Mouse (Mus musculus) myocyte (in vitro differentiated cells): ENCODE measurements at regions not wholly inside any gene's neighbourhood (a gene's known extent, or its start where the extent isn't known, plus 50 kb on each side); places are given as distances from the start of the nearest gene placed in this dataset.
"Not testable (repeated sequence)": the region's sequence is repeated elsewhere in the genome, so short reads cannot be mapped to it uniquely, and the experiment has no call there.

ENCODE experiments used
- CEBPB ChIP-seq: IDR thresholded peaks from 2 replicates; pipeline ENCODE4 v1.6.1; 2011; ENCODE audit warnings: mild to moderate bottlenecking, moderate library complexity; ENCODE audit not compliant: poor library complexity, insufficient read depth, severe bottlenecking
- MAX ChIP-seq: IDR thresholded peaks from one replicate; pipeline ENCODE4 v1.6.1; 2011; ENCODE audit warnings: low read depth, mild to moderate bottlenecking, control low read depth
- POLR2A ChIP-seq: IDR thresholded peaks from one replicate; pipeline ENCODE4 v1.6.1; 2011; ENCODE audit warnings: low read depth, mild to moderate bottlenecking, control low read depth, moderate library complexity; ENCODE audit not compliant: insufficient read length
- POLR2AphosphoS2 ChIP-seq: IDR thresholded peaks from one replicate; pipeline ENCODE4 v1.6.1; 2011; ENCODE audit warnings: low read depth, control low read depth; ENCODE audit not compliant: insufficient read length
- TCF12 ChIP-seq: IDR thresholded peaks from one replicate; pipeline ENCODE4 v1.6.1; 2011; ENCODE audit warnings: mild to moderate bottlenecking, control low read depth; ENCODE audit not compliant: poor library complexity, insufficient read depth, severe bottlenecking
- TCF3 ChIP-seq: IDR thresholded peaks from one replicate; pipeline ENCODE4 v1.6.1; 2011; ENCODE audit warnings: low read depth, control low read depth; ENCODE audit not compliant: insufficient read length
- USF1 ChIP-seq: IDR thresholded peaks from one replicate; pipeline ENCODE4 v1.6.1; 2011; ENCODE audit warnings: low read depth, mild to moderate bottlenecking, control low read depth, moderate library complexity

DNA sequence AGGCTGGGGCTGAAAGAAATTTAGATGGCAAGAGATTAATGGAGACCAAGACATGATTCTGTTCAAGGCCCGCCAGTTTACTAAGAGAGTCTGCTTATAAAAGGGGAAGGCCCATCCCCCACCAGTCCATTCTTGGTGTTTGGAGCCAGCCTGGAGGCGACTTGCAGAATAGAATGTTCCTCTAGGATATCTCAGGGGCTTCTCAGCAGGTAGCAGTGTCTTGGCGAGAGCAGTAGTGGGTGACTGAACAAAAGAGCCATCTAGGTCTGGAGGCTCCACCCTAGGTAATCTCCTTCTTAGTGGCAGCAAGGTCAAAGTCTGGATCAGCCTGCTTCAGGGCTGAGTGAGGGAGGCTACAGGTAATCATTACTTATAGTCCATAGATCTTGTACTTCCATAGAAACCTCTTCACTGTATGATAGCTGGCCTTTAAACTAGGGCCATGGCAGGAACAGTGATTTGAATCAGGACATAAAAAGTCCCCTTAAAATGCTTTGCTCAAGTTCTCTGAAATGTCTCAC lies 166.0 kb upstream of the Gm5538 start:
- not testable (repeated sequence) for TF ChIP-seq MAX, POLR2AphosphoS2, TCF3, TCF12, USF1, POLR2A, CEBPB
